Mouse (Mus musculus) left cerebral cortex, adult 9 months (tissue): ENCODE data around the gene Gm17267.
"Not testable (repeated sequence)": the region's sequence is repeated elsewhere in the genome, so short reads cannot be mapped to it uniquely, and the experiment has no call there.

Experiments used
- DNase-seq, 2 experiments: peaks; one replicate each; pipeline ENCODE4 v3.0.0; 2022; ENCODE audit warnings: low spot score in 2 of 2

Gene Gm17267

GRCm38 (mm10) chrX:126017257-126017656, at the start of gene Gm17267:
TSS of gene Gm17267 (plus strand) at chrX:126017557.
- DNase-seq = not testable (repeated sequence)
